Comparison of ENCODE assay signal across 10 mouse cellular contexts in genomic region chr13:94883966-94884960, GRCm38 (mm10). TPM values are rescaled to one million over a fixed set of nuclear protein-coding genes. Genes with fewer than 3 reads are reported as not detected.
A peak's percentile ranks its signal among the peaks of the same experiment; 100 is the strongest.
DNase-seq lines count a peak whose midpoint lies in the region; ATAC-seq and TF ChIP-seq lines count a peak whose summit lies in the region.
"Had no signal": no experiment of that assay in that cellular context is flagged by ENCODE, and none has a peak within 500 bp of the region (broad histone marks: within the 10 kb centered on the region; RNA-seq: fewer than 3 reads in every experiment).

No protein-coding gene starts in this region.

- peak overlapping the region; percentile 51 for H3K4me2 ChIP-seq in forebrain, postnatal 0 days (ENCODE audit: low read depth)
- peak overlapping the region; percentile 66; the same call in 1 of the 2 replicates for H3K4me2 ChIP-seq in liver, postnatal 0 days (ENCODE audit: low read depth, low read length)

- peaks cover 28% of the 10 kb centered on the region for H3K27me3 ChIP-seq in ES-Bruce4 (ENCODE audit: control insufficient read depth, insufficient read depth, low read length, poor library complexity, severe bottlenecking)
- peaks cover 83% of the 10 kb centered on the region for H3K27me3 ChIP-seq in forebrain, postnatal 0 days (ENCODE audit: insufficient read depth, low read length)
- H3K27me3 ChIP-seq in liver, postnatal 0 days (ENCODE audit: insufficient read depth, low read length): peaks cover 89% of the 10 kb centered on the region

- H3K9ac ChIP-seq in ES-Bruce4 (ENCODE audit: low read depth, poor library complexity, severe bottlenecking): peak overlapping the region; percentile 19; the same call in 1 of the 2 replicates
- H3K9ac ChIP-seq in forebrain, postnatal 0 days: no peak overlapping the region
- H3K9ac ChIP-seq in liver, postnatal 0 days (replicated peaks): no peak overlapping the region

- no peaks in the 10 kb centered on the region for H3K9me3 ChIP-seq in ES-Bruce4 (replicated peaks; ENCODE audit: control insufficient read depth, insufficient read depth, low read length, poor library complexity, severe bottlenecking)
- H3K9me3 ChIP-seq in forebrain, postnatal 0 days (ENCODE audit: low read length): no peaks in the 10 kb centered on the region
- no peaks in the 10 kb centered on the region for H3K9me3 ChIP-seq in liver, postnatal 0 days (ENCODE audit: low read length)

- WGBS in forebrain, postnatal 0 days: 2% methylated on average over 36 of the region's 36 CpGs
- WGBS in liver, postnatal 0 days (ENCODE audit: insufficient replicate concordance): 4% methylated on average over 36 of the region's 36 CpGs

- TF ChIP-seq EP300 in ES-Bruce4 (IDR thresholded peaks at IDR 0.05; ENCODE audit: insufficient read depth, low read depth, low read length): no peak
- TF ChIP-seq EP300 in liver, postnatal 0 days (IDR thresholded peaks at IDR 0.05; ENCODE audit: low read depth): no peak

- H3K36me3 ChIP-seq in ES-Bruce4 (ENCODE audit: control insufficient read depth, insufficient read depth, low read length, poor library complexity, severe bottlenecking): no peaks in the 10 kb centered on the region
- no peaks in the 10 kb centered on the region for H3K36me3 ChIP-seq in forebrain, postnatal 0 days (ENCODE audit: insufficient read depth)
- no peaks in the 10 kb centered on the region for H3K36me3 ChIP-seq in liver, postnatal 0 days (replicated peaks; ENCODE audit: insufficient read depth, low read length)

- peak overlapping the region; percentile 72 for H3K4me3 ChIP-seq in ES-Bruce4 (ENCODE audit: low read depth, low read length)
- H3K4me3 ChIP-seq in forebrain, postnatal 0 days (ENCODE audit: low read depth, low read length): 0 out of 2 replicates have a peak overlapping the region, but pooled peaks have one; percentile 30
- 0 out of 2 replicates have a peak overlapping the region, but pooled peaks have one; percentile 42 for H3K4me3 ChIP-seq in liver, postnatal 0 days (ENCODE audit: low read depth, low read length)

- no peak overlapping the region for H3K27ac ChIP-seq in ES-Bruce4 (ENCODE audit: insufficient read depth, low read length)
- no peak overlapping the region for H3K27ac ChIP-seq in forebrain, postnatal 0 days (ENCODE audit: low read depth, low read length)
- H3K27ac ChIP-seq in liver, postnatal 0 days (ENCODE audit: low read depth): no peak overlapping the region

- TF ChIP-seq CTCF in ES-Bruce4 (IDR thresholded peaks at IDR 0.05; ENCODE audit: low read depth, low read length): no peak
- no peak for TF ChIP-seq CTCF in forebrain, postnatal 0 days (IDR thresholded peaks at IDR 0.05; ENCODE audit: low read depth)
- no peak for TF ChIP-seq CTCF in liver, postnatal 0 days (IDR thresholded peaks at IDR 0.05; ENCODE audit: low read depth)

- no peak for ATAC-seq in forebrain, postnatal 0 days
- no peak for ATAC-seq in liver, postnatal 0 days

- TF ChIP-seq POLR2A in ES-Bruce4 (IDR thresholded peaks at IDR 0.05; ENCODE audit: insufficient read depth, low read length): no peak

- peak; percentile 29 to 50 for DNase-seq in cerebellum, postnatal 14 days
- DNase-seq in cerebellum, adult 11-12 months: no peak
- peak; percentile 81 for DNase-seq in forebrain, postnatal 0 days
- DNase-seq in liver, postnatal 0 days: no peak
- no peak for DNase-seq in urinary bladder, postnatal 25 days (ENCODE audit: low spot score)
- DNase-seq in thymus, adult 18-20 months: no peak
- DNase-seq in spleen, postnatal 14 days (ENCODE audit: low spot score in 2 of 2): no peak

- H3K4me1 ChIP-seq in ES-Bruce4 (ENCODE audit: control insufficient read depth, insufficient read depth, low read length): no peaks in the 10 kb centered on the region
- H3K4me1 ChIP-seq in forebrain, postnatal 0 days (ENCODE audit: insufficient read depth): peaks cover 3% of the 10 kb centered on the region; the same call in 1 of the 2 replicates
- H3K4me1 ChIP-seq in liver, postnatal 0 days (ENCODE audit: insufficient read depth): peaks cover 14% of the 10 kb centered on the region

RNA-seq across cellular contexts. Expression of gene Otp, which starts 8.9 kb away (rescaled TPM):
- polyA plus RNA-seq in ES-Bruce4 (2011; ENCODE audit: insufficient read depth, insufficient read length, low read depth, missing spikeins): not detected in 2 replicates
- total RNA-seq in forebrain, postnatal 0 days (2014; rRNA removed): 1.1 and 4.3 TPM in 2 replicates
- polyA plus RNA-seq in forebrain, postnatal 0 days (2015; fragmentation: Nextera tagmentation; extraction: Ambion mirVana): 0.57 and 1.5 TPM in 2 replicates
- not detected in 2 replicates for polyA plus RNA-seq in liver, postnatal 0 days (2015; fragmentation: Nextera tagmentation; extraction: Ambion mirVana)
- polyA plus RNA-seq: gonadal fat pad, adult 2 months; small intestine, adult 2 months had no signal

Comparison
In these comparisons a context has a peak if more than half of its experiments do, and no peak if none do; other contexts are left out.
1. DNase-seq: peak in cerebellum, postnatal 14 days (2 of 2) and forebrain, postnatal 0 days (single experiment); none in cerebellum, adult 11-12 months (single experiment), liver, postnatal 0 days (single experiment), urinary bladder, postnatal 25 days (single experiment), thymus, adult 18-20 months (0 of 2) and spleen, postnatal 14 days (0 of 2).
2. Peak in every context shown above with its lines, with median percentiles within 50 percentile points of each other: H3K4me3 ChIP-seq.